Mouse (Mus musculus) MEL (cell line): ENCODE measurements around the gene Ccdc106. TPM values are rescaled to one million over a fixed set of nuclear protein-coding genes. Genes with fewer than 3 reads are reported as not detected.
"Not testable (repeated sequence)": the region's sequence is repeated elsewhere in the genome, so short reads cannot be mapped to it uniquely, and the experiment has no call there.

Experiments used
- DNase-seq: peaks from one replicate; pipeline ENCODE4 v3.0.0; 2011; ENCODE audit warnings: low read depth, low spot score
- H3K27ac ChIP-seq: 2 replicates; pipeline ENCODE4 v1.5.1; 2012; ENCODE audit warnings: low read depth, mild to moderate bottlenecking, control low read depth, low read length, moderate library complexity; ENCODE audit not compliant: control insufficient read depth
- H3K27me3 ChIP-seq, 2 experiments: fragments of 150-350 bp in 1 of 2; sonication (generic) in 1 of 2; 2 replicates each; pipeline ENCODE4 v1.6.1; 2012; ENCODE audit warnings: low read length in 2 of 2, mild to moderate bottlenecking in 2 of 2, improper control_type of control experiment in 1 of 2, moderate library complexity in 1 of 2; ENCODE audit not compliant: insufficient read depth in 2 of 2, control insufficient read depth in 1 of 2
- H3K36me3 ChIP-seq, 2 experiments: 2 replicates each; pipeline ENCODE4 v1.6.1; 2012 to 2014; ENCODE audit warnings: low read length in 2 of 2, improper control_type of control experiment in 1 of 2, inconsistent platforms in 1 of 2, mild to moderate bottlenecking in 1 of 2; ENCODE audit not compliant: insufficient read depth in 2 of 2, control insufficient read depth in 1 of 2
- H3K4me1 ChIP-seq, 2 experiments: fragments of 150-350 bp in 1 of 2; sonication (generic) in 1 of 2; 2 replicates each; pipeline ENCODE4 v1.6.1; 2012; ENCODE audit warnings: low read length in 2 of 2, improper control_type of control experiment in 1 of 2, mild to moderate bottlenecking in 1 of 2; ENCODE audit not compliant: insufficient read depth in 2 of 2, control insufficient read depth in 1 of 2
- H3K4me3 ChIP-seq, 2 experiments: fragments of 150-350 bp in 1 of 2; sonication (generic) in 1 of 2; 2 replicates each; pipeline ENCODE4 v1.5.1; 2012; ENCODE audit warnings: low read depth in 2 of 2, low read length in 2 of 2, mild to moderate bottlenecking in 2 of 2, moderate library complexity in 2 of 2, control low read depth in 1 of 2, improper control_type of control experiment in 1 of 2; ENCODE audit not compliant: control insufficient read depth in 1 of 2, insufficient read depth in 1 of 2
- H3K79me2 ChIP-seq: 2 replicates; pipeline ENCODE4 v1.6.1; 2012; ENCODE audit warnings: mild to moderate bottlenecking, low read length, moderate library complexity; ENCODE audit not compliant: control insufficient read depth, poor library complexity, insufficient read depth
- H3K9ac ChIP-seq: 2 replicates; pipeline ENCODE4 v1.6.1; 2012; ENCODE audit warnings: low read depth, mild to moderate bottlenecking, control low read depth, low read length, moderate library complexity; ENCODE audit not compliant: control insufficient read depth, poor library complexity, severe bottlenecking
- H3K9me3 ChIP-seq: fragments of 150-350 bp; sonication (generic); replicated peaks from 2 replicates; pipeline ENCODE4 v1.6.1; 2012; ENCODE audit warnings: mild to moderate bottlenecking, low read length, improper control_type of control experiment, moderate library complexity; ENCODE audit not compliant: insufficient read depth
- BHLHE40 ChIP-seq: IDR thresholded peaks from 2 replicates; pipeline ENCODE4 v1.6.1; 2012; ENCODE audit warnings: low read depth, mild to moderate bottlenecking, inconsistent platforms, low read length, improper control_type of control experiment, borderline replicate concordance
- CHD2 ChIP-seq: IDR thresholded peaks from 2 replicates; pipeline ENCODE4 v1.6.1; 2011; ENCODE audit warnings: low read length, improper control_type of control experiment
- CTCF ChIP-seq, 3 experiments: IDR thresholded peaks in 2 of 3; conservative IDR thresholded peaks in 1 of 3; 2 replicates each; pipeline ENCODE4 v1.5.1; 2011 to 2012; ENCODE audit warnings: low read length in 3 of 3, low read depth in 2 of 3, mild to moderate bottlenecking in 2 of 3, improper control_type of control experiment in 1 of 3, inconsistent platforms in 1 of 3, mixed read lengths in 1 of 3, moderate library complexity in 1 of 3; ENCODE audit not compliant: control insufficient read depth in 1 of 3, insufficient read depth in 1 of 3, poor library complexity in 1 of 3, severe bottlenecking in 1 of 3
- E2F4 ChIP-seq: IDR thresholded peaks from 2 replicates; pipeline ENCODE4 v1.6.1; 2011; ENCODE audit warnings: low read depth, low read length, improper control_type of control experiment, borderline replicate concordance
- EP300 ChIP-seq, 2 experiments: IDR thresholded peaks; 2 replicates each; pipeline ENCODE4 v1.6.1; 2011; ENCODE audit warnings: improper control_type of control experiment in 2 of 2, low read length in 2 of 2, low read depth in 1 of 2, mild to moderate bottlenecking in 1 of 2
- ETS1 ChIP-seq: IDR thresholded peaks from 2 replicates; pipeline ENCODE4 v1.6.1; 2012; ENCODE audit warnings: low read depth, mild to moderate bottlenecking, inconsistent platforms, low read length, improper control_type of control experiment, moderate library complexity
- GABPA ChIP-seq: IDR thresholded peaks from 2 replicates; pipeline ENCODE4 v1.6.1; 2012; ENCODE audit warnings: low read depth, mild to moderate bottlenecking, inconsistent platforms, low read length, improper control_type of control experiment, moderate library complexity
- GATA1 ChIP-seq: IDR thresholded peaks from 2 replicates; pipeline ENCODE4 v1.6.1; 2011; ENCODE audit warnings: low read depth, low read length, improper control_type of control experiment
- JUND ChIP-seq: IDR thresholded peaks from 2 replicates; pipeline ENCODE4 v1.6.1; 2011; ENCODE audit warnings: low read depth, mild to moderate bottlenecking, improper control_type of control experiment, low read length
- MAFK ChIP-seq: IDR thresholded peaks from 2 replicates; pipeline ENCODE4 v1.6.1; 2011; ENCODE audit warnings: low read depth, mild to moderate bottlenecking, low read length, improper control_type of control experiment, borderline replicate concordance
- MXI1 ChIP-seq: IDR thresholded peaks from 2 replicates; pipeline ENCODE4 v1.6.1; 2011; ENCODE audit warnings: mild to moderate bottlenecking, low read depth, low read length, improper control_type of control experiment
- MYB ChIP-seq: IDR thresholded peaks from 2 replicates; pipeline ENCODE4 v1.6.1; 2011; ENCODE audit warnings: mild to moderate bottlenecking, low read depth, low read length, improper control_type of control experiment
- POLR2A ChIP-seq, 2 experiments: IDR thresholded peaks; 2 replicates each; pipeline ENCODE4 v1.6.1; 2011 to 2012; ENCODE audit warnings: low read length in 2 of 2, mild to moderate bottlenecking in 2 of 2, control low read depth in 1 of 2, improper control_type of control experiment in 1 of 2, low read depth in 1 of 2, moderate library complexity in 1 of 2; ENCODE audit not compliant: control insufficient read depth in 1 of 2, insufficient read depth in 1 of 2, poor library complexity in 1 of 2
- POLR2AphosphoS2 ChIP-seq: IDR thresholded peaks from 2 replicates; pipeline ENCODE4 v1.6.1; 2011; ENCODE audit warnings: low read length, improper control_type of control experiment
- TAL1 ChIP-seq: IDR thresholded peaks from 2 replicates; pipeline ENCODE4 v1.6.1; 2012; ENCODE audit warnings: mild to moderate bottlenecking, inconsistent platforms, low read length, moderate library complexity, mixed read lengths
- TCF12 ChIP-seq: IDR thresholded peaks from 2 replicates; pipeline ENCODE4 v1.6.1; 2014; ENCODE audit warnings: low read depth, mild to moderate bottlenecking, inconsistent platforms, low read length, improper control_type of control experiment, moderate library complexity
- USF1 ChIP-seq: IDR thresholded peaks from 2 replicates; pipeline ENCODE4 v1.6.1; 2014; ENCODE audit warnings: low read depth, mild to moderate bottlenecking, inconsistent platforms, low read length, improper control_type of control experiment, moderate library complexity
- polyA plus RNA-seq, 2 experiments: library from polyadenylated mRNA; stranded (reverse) in 1 of 2; unstranded in 1 of 2; fragments of >175 nt in 1 of 2; fragments of >200 nt in 1 of 2; gene quantifications; 2 replicates each; pipeline versions ENCODE4 v1.2.1 to v1.2.4; 2012; ENCODE audit warnings: low replicate concordance in 2 of 2, low read depth in 1 of 2; ENCODE audit not compliant: insufficient read length in 2 of 2, insufficient read depth in 1 of 2, missing spikeins in 1 of 2
- total RNA-seq: library from RNA; depleted of rRNA; stranded (reverse); fragments of 300-350 nt; gene quantifications from 2 replicates; pipeline ENCODE4 v1.2.3, GENCODE M21; 2012

Ccdc106 gene
- total and polyA plus RNA-seq, 3 experiments, result 0.50 to 0.82 TPM; not detected in 1

- peaks cover 12 to 30% of the 10 kb centered on the region in 2 experiments for H3K4me1 ChIP-seq
- TF ChIP-seq USF1 (peak; percentile 84; the same call in 1 of the 2 replicates), CTCF (IDR thresholded peaks at IDR 0.05 in 2 of 3, conservative IDR thresholded peaks at IDR 0.05 in 1 of 3; ENCODE audit: control insufficient read depth in 1 of 3, insufficient read depth in 1 of 3, low read depth in 2 of 3, low read length in 3 of 3, poor library complexity in 1 of 3, severe bottlenecking in 1 of 3) (no peak), BHLHE40 (no peak), MAFK (no peak; the same call in 1 of the 2 replicates), ETS1 (peak; percentile 86), MYB (no peak), GABPA (0 out of 2 replicates have a peak, but pooled peaks have one; percentile 47), POLR2AphosphoS2 (no peak), MXI1 (no peak), JUND (no peak), TCF12 (peak; percentile 46; the same call in 1 of the 2 replicates), E2F4 (no peak), POLR2A (IDR thresholded peaks at IDR 0.05; ENCODE audit: control insufficient read depth in 1 of 2, insufficient read depth in 1 of 2, low read depth in 1 of 2, low read length in 2 of 2, poor library complexity in 1 of 2) (no peak), GATA1 (peak; percentile 30; the same call in 1 of the 2 replicates), TAL1 (peak; percentile 43), CHD2 (no peak), EP300 (IDR thresholded peaks at IDR 0.05; ENCODE audit: low read depth in 1 of 2, low read length in 2 of 2) (peak in 1 of 2 experiments; percentile 63; a peak in 2 of 4 replicates)
- peaks cover 41 to 43% of the 10 kb centered on the region in 2 experiments for H3K36me3 ChIP-seq
- peak overlapping the region; percentile 84 for H3K27ac ChIP-seq
- DNase-seq, result peak; percentile 72
- no peak overlapping the region for H3K4me3 ChIP-seq
- H3K27me3 ChIP-seq, result no peaks in the 10 kb centered on the region
- peaks cover 19% of the 10 kb centered on the region for H3K79me2 ChIP-seq
- H3K9me3 ChIP-seq, result no peaks in the 10 kb centered on the region
- H3K9ac ChIP-seq, result no peak overlapping the region
These were observed 56.6 kb downstream of the Ccdc106 start for GRCm38 (mm10) chr7:5076931-5077330.

- Histone ChIP-seq H3K4me3 (peak overlapping the region; percentile 17 to 30; a peak in 2 of 4 replicates), H3K36me3 (peaks cover 24 to 43% of the 10 kb centered on the region in 2 experiments), H3K9ac (peak overlapping the region; percentile 59), H3K27ac (peak overlapping the region; percentile 78), H3K79me2 (peaks cover 34% of the 10 kb centered on the region), H3K4me1 (peaks cover 12 to 34% of the 10 kb centered on the region in 2 experiments)
- DNase-seq, H3K27me3 ChIP-seq, H3K9me3 ChIP-seq: not testable (repeated sequence)
These were observed 59.1 kb downstream of the Ccdc106 start for GRCm38 (mm10) chr7:5079365-5080009.
